Mouse (Mus musculus) activated CD4-positive, CD25-positive, alpha-beta regulatory T cell (primary cell): ENCODE data around the gene Sst. TPM values are rescaled to one million over a fixed set of nuclear protein-coding genes. Genes with fewer than 3 reads are reported as not detected.

Experiments
- polyA plus RNA-seq, 2 experiments: library from polyadenylated mRNA; unstranded; fragments of 100-300 nt; shearing (Covaris generic); gene quantifications; one replicate each; pipeline ENCODE4 v1.2.1; 2017

Sst gene
- polyA plus RNA-seq: not detected

DNA sequence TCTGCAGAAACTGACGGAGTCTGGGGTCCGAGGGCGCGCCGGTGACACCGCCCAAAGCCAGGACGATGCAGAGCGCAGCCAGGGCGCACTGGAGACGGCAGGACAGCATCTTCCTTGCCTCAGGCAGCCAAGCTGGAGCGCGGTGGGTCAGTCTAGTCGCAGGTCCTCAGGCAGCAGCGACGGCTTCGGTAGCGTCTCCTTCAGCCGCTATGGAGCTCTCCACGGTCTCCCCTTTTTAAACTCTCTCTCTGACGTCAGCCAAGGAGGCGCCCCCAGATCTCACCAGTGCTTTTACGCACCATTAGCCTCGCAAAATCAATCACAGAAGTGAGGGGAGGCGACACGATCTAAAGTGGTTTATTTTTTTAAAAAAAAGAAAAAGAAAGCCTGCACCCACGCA, at the start of gene Sst:
TSS of gene Sst (minus strand) at position 323 of the 400 bp plus-strand sequence.

DNA sequence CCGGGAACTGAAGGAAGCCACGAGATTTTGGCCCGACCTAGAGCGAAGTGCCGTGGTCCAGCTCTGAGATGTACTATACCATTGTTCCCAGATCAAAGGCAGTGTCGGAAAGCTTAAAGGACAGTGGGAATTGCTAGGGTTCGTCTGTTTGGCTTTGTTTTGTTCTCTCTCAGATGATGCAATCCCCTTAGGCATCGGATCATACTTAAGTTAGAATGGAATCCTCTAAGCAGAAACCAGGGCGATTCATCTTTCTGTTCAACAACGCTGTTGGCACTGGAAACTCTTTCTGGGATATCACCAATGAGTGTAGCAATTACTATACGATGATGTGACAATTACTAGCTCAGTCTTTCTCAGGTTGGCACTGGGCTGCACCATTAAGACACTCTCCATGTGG, 41.5 kb upstream of the Sst start, which contains the start of gene Rtp2:
TSS of gene Rtp2 (minus strand) at position 101 of the 400 bp plus-strand sequence.

Other genes starting within 250 kb of the Sst start
- under 1 TPM in 1 of 2 experiments, not detected in 1; 0.45 TPM for gene Rtp2, start 41.4 kb upstream of the Sst start, polyA plus RNA-seq
- not detected for gene Gm37419, start 97.5 kb upstream of the Sst start, polyA plus RNA-seq
- gene Bcl6, start 97.9 kb upstream of the Sst start, polyA plus RNA-seq: 10 to 100 TPM in 1 of 2 experiments, 1 to 10 TPM in 1; 7.7 to 13.2 TPM